Mouse (Mus musculus) midbrain, embryonic 15.5 days (tissue): ENCODE data around the gene Foxd3. TPM values are rescaled to one million over a fixed set of nuclear protein-coding genes. Genes with fewer than 3 reads are reported as not detected.
"Not testable (repeated sequence)": the region's sequence is repeated elsewhere in the genome, so short reads cannot be mapped to it uniquely, and the experiment has no call there.

Source experiments
- ATAC-seq: fragments of 200-750 bp; cut with Nextera tagmentation; replicated peaks from 2 replicates; pipeline ENCODE4 v1.8.0; 2017; ENCODE audit warnings: moderate TSS enrichment
- H3K27ac ChIP-seq: fragments of 300-500 bp; sonication (generic); 2 replicates; pipeline ENCODE4 v1.5.1; 2015; ENCODE audit warnings: mild to moderate bottlenecking, inconsistent platforms
- H3K27me3 ChIP-seq: fragments of 300-500 bp; sonication (generic); replicated peaks from 2 replicates; pipeline ENCODE4 v1.6.1; 2015; ENCODE audit warnings: inconsistent platforms
- H3K36me3 ChIP-seq: fragments of 300-500 bp; sonication (generic); replicated peaks from 2 replicates; pipeline ENCODE4 v1.6.1; 2015; ENCODE audit warnings: inconsistent platforms
- H3K4me1 ChIP-seq: fragments of 300-500 bp; sonication (generic); 2 replicates; pipeline ENCODE4 v1.6.1; 2015; ENCODE audit warnings: inconsistent platforms
- H3K4me2 ChIP-seq: fragments of 300-500 bp; sonication (generic); 2 replicates; pipeline ENCODE4 v1.6.1; 2015; ENCODE audit warnings: inconsistent platforms, mild to moderate bottlenecking, moderate library complexity
- H3K4me3 ChIP-seq: fragments of 300-500 bp; sonication (generic); 2 replicates; pipeline ENCODE4 v1.5.1; 2015; ENCODE audit warnings: mild to moderate bottlenecking, inconsistent platforms
- H3K9ac ChIP-seq: fragments of 300-500 bp; sonication (generic); 2 replicates; pipeline ENCODE4 v1.6.1; 2015; ENCODE audit warnings: mild to moderate bottlenecking, inconsistent platforms
- H3K9me3 ChIP-seq: fragments of 300-500 bp; sonication (generic); 2 replicates; pipeline ENCODE4 v1.6.1; 2016; ENCODE audit warnings: inconsistent platforms
- WGBS: fragments of 180-500 bp; shearing (Covaris S2); methylation state at CpG from one replicate; pipeline ENCODE4 v1.1.7; 2015; ENCODE audit warnings: mixed read lengths; 5-methylcytosine and 5-hydroxymethylcytosine counted together
- polyA plus RNA-seq: library from polyadenylated mRNA; unstranded; fragments of >200 nt; fragmentation: Nextera tagmentation; extraction: Ambion mirVana; gene quantifications from 2 replicates; pipeline ENCODE4 v1.2.1, GENCODE M21; 2015

The Foxd3 gene
- polyA plus RNA-seq: 0.14 TPM in 1 of 2 replicates, not detected in the other

DNA sequence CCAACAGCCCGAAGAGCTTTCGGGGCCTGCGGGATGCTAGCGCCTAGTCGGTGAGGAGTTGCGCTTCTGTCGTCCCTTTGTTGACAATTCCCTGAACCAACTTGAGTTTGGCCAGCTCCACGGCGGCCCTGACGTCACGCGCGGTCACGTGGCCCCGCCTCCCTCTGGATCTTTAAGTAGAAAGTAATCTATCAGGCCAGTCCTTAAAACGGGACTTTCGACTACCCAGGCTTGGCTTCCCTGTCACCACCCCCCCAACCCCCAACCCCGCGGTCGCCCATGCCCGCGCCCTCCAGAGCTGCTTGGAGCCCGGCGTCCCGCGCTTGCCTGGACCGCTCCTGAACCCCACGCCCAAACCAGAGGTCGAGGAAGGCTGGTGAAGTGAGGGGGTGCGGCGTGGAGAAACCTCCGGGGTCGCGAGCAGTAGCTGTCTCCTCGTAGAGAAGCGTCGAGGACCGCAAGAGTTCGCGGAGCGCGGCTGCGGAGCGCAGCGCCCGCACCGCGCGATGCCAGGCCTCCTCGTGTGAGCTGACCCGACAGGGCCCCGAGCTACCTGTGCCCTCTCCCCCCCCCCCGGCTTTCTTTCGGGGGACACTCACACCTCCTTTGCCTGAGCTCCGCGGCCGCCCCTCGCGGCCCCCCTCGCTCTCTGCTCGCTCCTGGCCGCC lies at the start of gene Foxd3:
Gene Foxd3 (plus strand): TSS at position 363 of the 668 bp plus-strand sequence.
- ATAC-seq: peak; percentile 40
- Histone ChIP-seq H3K4me1 (peaks cover 24% of the 10 kb centered on the region), H3K4me2 (peak within 1 kb of the TSS; percentile 44), H3K36me3 (no peaks in the 10 kb centered on the region), H3K27ac (no peak within 1 kb of the TSS), H3K4me3 (peak within 1 kb of the TSS; percentile 32), H3K27me3 (peaks cover 70% of the 10 kb centered on the region), H3K9me3 (no peaks in the 10 kb centered on the region), H3K9ac (no peak within 1 kb of the TSS)
- WGBS: under 1% methylated on average over 62 of the region's 62 CpGs

DNA sequence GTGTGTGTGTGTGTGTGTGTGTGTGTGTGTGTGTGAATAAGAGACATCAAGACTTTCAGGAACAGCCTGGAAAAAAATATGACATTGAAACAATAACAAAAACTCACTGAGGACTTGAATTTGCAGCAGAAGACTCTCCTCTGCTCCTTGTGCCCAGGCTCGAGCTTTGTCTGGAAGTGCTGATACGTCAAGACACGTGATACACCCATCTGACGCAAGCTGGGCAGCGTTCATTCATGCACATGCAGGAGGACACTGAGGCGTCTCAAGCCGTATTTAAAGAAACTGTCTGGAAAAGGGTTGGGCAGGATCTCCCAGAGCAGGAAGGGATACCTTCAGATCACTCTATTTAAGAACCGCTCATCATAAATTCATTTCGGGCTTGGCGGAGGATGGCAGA lies 43.9 kb upstream of the Foxd3 start:
- peaks cover 8% of the 10 kb centered on the region; the same call in 1 of the 2 replicates for H3K27me3 ChIP-seq
- WGBS: 92% methylated on average over 10 of the region's 10 CpGs
- no peaks in the 10 kb centered on the region for H3K36me3 ChIP-seq
- H3K27ac ChIP-seq: no peak overlapping the region
- no peak overlapping the region for H3K9ac ChIP-seq
- no peak for ATAC-seq
- no peaks in the 10 kb centered on the region for H3K4me1 ChIP-seq
- H3K4me2 ChIP-seq: no peak overlapping the region
- H3K9me3 ChIP-seq: no peaks in the 10 kb centered on the region
- no peak overlapping the region for H3K4me3 ChIP-seq

DNA sequence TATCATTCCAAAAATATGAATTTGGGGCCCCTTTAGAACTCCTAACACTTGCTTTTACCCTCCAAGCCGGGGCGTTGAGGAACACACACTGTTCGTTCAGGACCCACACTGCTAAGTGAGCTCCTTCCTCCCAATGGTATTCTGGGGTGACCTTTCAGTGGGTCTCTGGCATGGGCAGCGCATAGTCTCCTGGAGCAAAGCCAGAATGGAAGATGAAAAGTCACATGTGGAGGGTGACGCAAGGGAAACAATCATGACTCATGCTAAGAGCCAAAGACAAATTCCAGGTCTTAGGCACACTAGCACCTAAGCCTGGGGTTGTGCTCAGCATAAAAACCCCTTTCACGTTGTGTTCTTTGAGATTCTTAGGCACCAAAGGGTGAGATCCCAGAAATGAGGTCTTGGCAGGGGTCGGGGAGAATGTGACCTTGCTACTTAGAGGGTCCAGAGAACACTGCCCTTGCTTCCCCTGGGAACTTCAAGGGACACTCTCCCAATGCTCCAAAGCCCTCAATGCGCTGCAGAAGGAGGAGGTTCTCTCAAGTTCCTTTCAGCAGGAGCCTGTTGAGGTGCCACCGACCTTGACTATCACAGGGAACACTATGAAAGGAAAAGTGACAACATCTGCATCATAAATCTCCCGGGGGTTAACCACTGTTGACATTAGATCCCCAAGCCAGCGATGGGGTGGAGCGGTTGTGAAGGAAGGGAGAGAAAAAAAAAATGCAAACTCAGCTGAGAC lies 43.3 kb upstream of the Foxd3 start:
- Histone ChIP-seq H3K36me3 (no peaks in the 10 kb centered on the region), H3K4me3 (no peak overlapping the region), H3K27ac (no peak overlapping the region), H3K4me1 (no peaks in the 10 kb centered on the region), H3K27me3 (peaks cover 8% of the 10 kb centered on the region; the same call in 1 of the 2 replicates), H3K9ac (no peak overlapping the region), H3K4me2 (no peak overlapping the region), H3K9me3 (no peaks in the 10 kb centered on the region)
- no peak for ATAC-seq
- 82% methylated on average over 12 of the region's 12 CpGs for WGBS

- H3K9ac ChIP-seq: no peak overlapping the region
- H3K4me3 ChIP-seq: no peak overlapping the region
- peaks cover 28% of the 10 kb centered on the region for H3K27me3 ChIP-seq
- H3K27ac ChIP-seq: no peak overlapping the region
- no peaks in the 10 kb centered on the region for H3K9me3 ChIP-seq
- peaks cover 6% of the 10 kb centered on the region for H3K4me1 ChIP-seq
- ATAC-seq: no peak
- no peaks in the 10 kb centered on the region for H3K36me3 ChIP-seq
- H3K4me2 ChIP-seq: peak overlapping the region; percentile 29
- WGBS: 6% methylated on average over 22 of the region's 24 CpGs
Observed at GRCm38 (mm10) chr4:99626047-99626844, 29.9 kb upstream of the Foxd3 start.

DNA sequence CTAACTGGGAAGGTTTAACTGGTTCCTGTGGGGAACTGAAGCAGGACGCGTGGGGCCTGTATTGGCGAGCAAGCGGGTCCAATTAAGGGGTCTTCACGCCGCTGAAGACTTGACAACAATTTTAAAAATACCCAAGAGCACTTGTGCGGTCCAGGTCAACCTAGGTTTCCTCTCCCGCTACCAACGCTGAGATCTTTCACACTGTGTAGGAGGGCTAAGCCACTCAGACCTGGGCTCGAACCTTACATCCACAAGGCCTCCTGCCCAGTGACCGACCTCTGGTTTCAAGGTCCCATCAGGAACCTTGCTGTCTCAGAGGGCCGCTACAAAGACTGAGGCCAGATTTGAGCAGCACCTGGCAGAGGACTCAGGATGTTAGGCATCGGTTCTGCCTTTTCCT lies 29.0 kb upstream of the Foxd3 start:
- Histone ChIP-seq H3K36me3 (no peaks in the 10 kb centered on the region), H3K27me3 (peaks cover 23% of the 10 kb centered on the region), H3K27ac (no peak overlapping the region), H3K4me2 (no peak overlapping the region), H3K4me3 (no peak overlapping the region), H3K9me3 (no peaks in the 10 kb centered on the region), H3K9ac (no peak overlapping the region), H3K4me1 (peaks cover 6% of the 10 kb centered on the region)
- no peak for ATAC-seq
- 57% methylated on average over 13 of the region's 13 CpGs for WGBS

- no peak overlapping the region for H3K4me2 ChIP-seq
- peaks cover 5% of the 10 kb centered on the region for H3K27me3 ChIP-seq
- 87% methylated on average over 4 of the region's 4 CpGs for WGBS
- H3K27ac ChIP-seq: no peak overlapping the region
- no peak for ATAC-seq
- no peak overlapping the region for H3K4me3 ChIP-seq
- H3K4me1 ChIP-seq: no peaks in the 10 kb centered on the region
- no peak overlapping the region for H3K9ac ChIP-seq
- H3K36me3 ChIP-seq: no peaks in the 10 kb centered on the region
- no peaks in the 10 kb centered on the region for H3K9me3 ChIP-seq
Observed at GRCm38 (mm10) chr4:99636038-99636437, 20.1 kb upstream of the Foxd3 start.

DNA sequence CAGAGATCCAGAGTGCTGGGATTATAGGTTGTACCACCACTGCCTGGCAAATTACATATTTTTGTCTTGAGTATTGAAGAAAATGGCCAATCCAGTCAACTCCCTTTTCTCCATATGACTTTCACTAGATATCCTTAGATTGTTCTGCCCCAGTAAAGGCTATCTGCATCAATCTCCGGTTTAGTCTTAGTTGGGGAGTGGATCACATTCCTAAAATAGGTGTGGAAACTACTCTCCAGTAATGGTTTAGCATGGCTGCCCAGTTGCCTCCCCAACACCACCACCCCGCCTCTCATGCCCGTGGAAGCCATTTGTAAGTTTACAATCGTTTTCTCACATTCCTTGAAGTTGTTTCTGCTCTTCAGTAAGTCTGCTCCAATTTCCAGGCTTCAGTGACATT lies 19.4 kb upstream of the Foxd3 start:
- Histone ChIP-seq H3K9me3 (no peaks in the 10 kb centered on the region), H3K27me3 (peaks cover 8% of the 10 kb centered on the region), H3K4me3 (no peak overlapping the region), H3K27ac (no peak overlapping the region), H3K36me3 (no peaks in the 10 kb centered on the region), H3K4me2 (no peak overlapping the region), H3K9ac (no peak overlapping the region), H3K4me1 (no peaks in the 10 kb centered on the region)
- WGBS: 88% methylated on average over 4 of the region's 4 CpGs
- no peak for ATAC-seq

DNA sequence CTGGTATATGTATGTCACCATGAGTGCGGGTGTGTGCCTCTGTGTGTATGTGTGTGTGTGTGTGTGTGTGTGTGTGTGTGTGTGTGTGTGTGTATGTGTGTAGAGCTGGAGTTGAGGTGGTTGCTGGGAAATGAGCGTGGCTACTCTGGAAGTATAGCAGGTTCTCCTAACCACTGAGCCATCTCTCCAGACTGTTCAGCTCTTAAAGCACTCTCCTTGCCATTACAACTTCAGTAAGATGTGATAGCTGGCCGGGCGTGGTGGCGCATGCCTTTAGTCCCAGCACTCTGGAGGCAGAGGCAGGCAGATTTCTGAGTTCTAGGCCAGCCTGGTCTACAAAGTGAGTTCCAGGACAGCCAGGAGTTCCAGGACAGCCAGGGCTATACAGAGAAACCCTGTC lies 15.5 kb upstream of the Foxd3 start:
- H3K9ac ChIP-seq, H3K4me1 ChIP-seq, H3K36me3 ChIP-seq, H3K9me3 ChIP-seq, H3K27ac ChIP-seq, ATAC-seq, H3K4me2 ChIP-seq, H3K4me3 ChIP-seq: not testable (repeated sequence)
- H3K27me3 ChIP-seq: peaks cover 35% of the 10 kb centered on the region
- 100% methylated on average over 5 of the region's 5 CpGs for whole genome bisulfite sequencing

DNA sequence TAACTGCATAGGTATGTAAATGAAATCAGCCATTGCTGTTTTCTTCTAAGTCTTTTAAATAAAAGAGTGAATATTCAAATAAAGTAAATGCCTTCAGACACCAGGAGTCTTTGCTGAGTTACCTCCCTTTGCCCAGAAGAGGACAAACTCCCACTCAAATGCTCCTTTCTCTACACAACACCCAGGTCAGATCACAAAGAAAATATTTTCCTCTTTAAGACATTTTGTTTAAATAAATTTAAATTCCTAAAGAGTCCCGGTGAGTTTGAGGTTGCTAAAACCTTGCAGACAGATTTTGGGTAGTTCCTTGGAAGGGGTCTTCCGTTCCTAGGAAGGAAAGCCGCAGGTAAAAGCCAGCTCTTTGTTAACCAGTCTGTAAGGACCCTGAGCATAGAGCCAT lies 14.2 kb upstream of the Foxd3 start:
- Histone ChIP-seq H3K27ac (no peak overlapping the region), H3K9me3 (no peaks in the 10 kb centered on the region), H3K4me3 (no peak overlapping the region), H3K27me3 (peaks cover 47% of the 10 kb centered on the region), H3K36me3 (no peaks in the 10 kb centered on the region), H3K4me1 (no peaks in the 10 kb centered on the region), H3K4me2 (no peak overlapping the region), H3K9ac (no peak overlapping the region)
- WGBS: 26% methylated on average over 3 of the region's 3 CpGs
- ATAC-seq: no peak

- Histone ChIP-seq H3K36me3 (no peaks in the 10 kb centered on the region), H3K9me3 (no peaks in the 10 kb centered on the region), H3K4me3 (no peak overlapping the region), H3K27ac (no peak overlapping the region), H3K4me1 (no peaks in the 10 kb centered on the region), H3K9ac (no peak overlapping the region), H3K4me2 (no peak overlapping the region), H3K27me3 (peaks cover 77% of the 10 kb centered on the region)
- ATAC-seq: no peak
- WGBS: 88% methylated on average over 4 of the region's 4 CpGs
Observed at GRCm38 (mm10) chr4:99645560-99645959, 10.5 kb upstream of the Foxd3 start.

- ATAC-seq: 0 out of 2 replicates have a peak, but pooled peaks have one; percentile 28
- Histone ChIP-seq H3K9ac (no peak overlapping the region), H3K27me3 (peaks cover 93% of the 10 kb centered on the region), H3K36me3 (no peaks in the 10 kb centered on the region), H3K4me3 (no peak overlapping the region), H3K9me3 (no peaks in the 10 kb centered on the region), H3K27ac (no peak overlapping the region), H3K4me2 (no peak overlapping the region), H3K4me1 (peaks cover 9% of the 10 kb centered on the region)
- WGBS: 2% methylated on average over 44 of the region's 44 CpGs
Observed at GRCm38 (mm10) chr4:99650088-99650944, 5.8 kb upstream of the Foxd3 start.
